Mouse (Mus musculus): ENCODE results near the gene Nt5m.

Gene Nt5m

GRCm38 (mm10) chr11:59902045-59902726 is 62.9 kb downstream of the Nt5m start:
- in situ Hi-C loops (cut with MboI): no loop called here

- in situ Hi-C loops (cut with MboI): no loop called here
These were observed 67.4 kb downstream of the Nt5m start for GRCm38 (mm10) chr11:59906521-59907123.

GRCm38 (mm10) chr11:59908446-59908845 is 69.2 kb downstream of the Nt5m start:
- in situ Hi-C loops (cut with MboI): no loop called here

DNA sequence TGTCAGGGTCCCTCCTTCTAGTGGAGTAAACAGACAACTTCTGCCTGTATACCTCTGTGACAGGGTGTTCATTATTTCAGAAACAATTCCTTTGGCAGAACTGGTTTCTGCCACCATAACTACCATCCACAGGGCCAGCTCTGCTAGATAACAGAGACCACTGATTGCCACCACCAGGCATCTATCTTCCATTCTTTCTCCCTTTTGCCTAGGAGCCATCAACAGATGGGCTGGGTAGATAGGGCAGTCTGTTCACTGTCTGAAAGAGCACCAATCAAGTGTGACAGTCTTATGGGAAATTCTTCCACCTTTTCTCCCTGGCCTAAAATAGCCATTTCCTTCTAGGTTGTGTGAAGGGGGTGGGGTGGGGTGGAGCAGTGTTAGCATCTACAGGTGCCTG is 71.3 kb downstream of the Nt5m start:
- in situ Hi-C loops (cut with MboI): no loop called here

- in situ Hi-C loops (cut with MboI): no loop called here
These were observed 72.3 kb downstream of the Nt5m start for GRCm38 (mm10) chr11:59911523-59911922.

- in situ Hi-C loops (cut with MboI): no loop called here
These were observed 74.5 kb downstream of the Nt5m start for GRCm38 (mm10) chr11:59913702-59914101.

DNA sequence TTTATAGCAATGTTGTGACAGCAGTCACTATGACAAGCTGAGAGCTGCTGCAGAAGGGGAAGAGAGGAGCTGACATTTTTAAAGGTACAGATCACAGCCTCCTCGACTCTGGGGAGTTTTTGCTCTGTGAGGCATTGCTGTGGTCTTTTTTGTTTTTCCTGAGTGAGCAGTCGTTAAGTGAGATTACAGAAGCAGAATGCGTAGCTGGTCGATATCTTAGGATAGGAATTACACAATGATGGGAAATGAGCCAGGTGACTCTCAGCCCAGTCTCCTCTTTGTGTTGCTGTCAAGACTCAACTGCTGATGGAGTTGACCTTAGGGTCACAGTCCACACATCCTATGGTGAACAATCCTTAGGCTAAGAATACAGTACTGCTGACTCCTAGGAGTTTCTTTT is 78.8 kb downstream of the Nt5m start:
- in situ Hi-C loops (cut with MboI): no loop called here

DNA sequence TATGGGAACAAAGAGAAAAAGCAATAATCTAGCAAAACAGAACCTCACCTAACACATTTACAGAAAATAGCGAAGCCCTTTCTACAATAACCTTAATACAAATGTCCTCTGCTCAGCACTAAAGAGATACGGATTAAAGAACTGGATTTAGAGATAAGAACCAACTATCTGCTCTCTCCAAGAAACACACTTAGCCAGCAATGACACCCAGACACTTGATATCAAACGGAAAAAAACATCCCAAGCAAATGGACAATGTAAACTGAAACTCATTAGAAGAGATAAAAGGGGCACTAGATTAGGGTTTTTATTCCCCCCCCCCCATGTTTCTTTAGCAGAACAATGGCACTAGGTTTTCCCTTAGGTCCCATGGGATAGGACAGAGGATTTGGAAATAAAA is 80.2 kb downstream of the Nt5m start:
- in situ Hi-C loops (cut with MboI): no loop called here

- in situ Hi-C loops (cut with MboI): no loop called here
These were observed 81.1 kb downstream of the Nt5m start for GRCm38 (mm10) chr11:59920331-59920730.

GRCm38 (mm10) chr11:59921265-59921664 is 82.0 kb downstream of the Nt5m start:
- in situ Hi-C loops (cut with MboI): no loop called here

DNA sequence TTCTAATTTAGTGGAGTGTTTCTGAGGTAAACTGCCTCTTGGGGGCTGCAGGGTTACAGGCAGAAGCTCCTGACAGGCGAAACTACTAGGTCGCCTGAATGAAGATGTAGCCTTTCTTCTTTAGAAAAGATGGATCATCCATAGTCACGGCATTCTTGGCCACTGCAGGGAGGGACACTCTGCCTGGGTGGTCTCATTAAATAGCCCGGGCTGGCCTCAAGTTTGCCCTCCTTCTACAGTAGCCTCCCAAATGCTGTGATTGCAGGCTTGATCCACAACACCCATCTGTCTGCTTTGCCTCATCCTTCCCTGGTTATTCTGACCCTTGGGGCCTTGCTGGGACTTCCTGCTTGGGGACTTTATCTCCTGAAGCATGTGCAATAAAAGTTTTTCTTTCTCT is 90.8 kb downstream of the Nt5m start:
- in situ Hi-C loops (cut with MboI): no loop called here

All from mature B cell (primary cell).